Mouse (Mus musculus) lung, postnatal 0 days (tissue): ENCODE results near the gene Glyctk. TPM values are rescaled to one million over a fixed set of nuclear protein-coding genes. Genes with fewer than 3 reads are reported as not detected.
A peak's percentile ranks its signal among the peaks of the same experiment; 100 is the strongest.

Experiments
- ATAC-seq: fragments of 200-750 bp; cut with Nextera tagmentation; 2 replicates; pipeline ENCODE4 v1.8.0; 2017; ENCODE audit warnings: moderate library complexity
- DNase-seq: peaks from one replicate; pipeline ENCODE4 v3.0.0-alpha.2; 2016; ENCODE audit warnings: low spot score
- H3K27ac ChIP-seq: fragments of 300-500 bp; sonication (generic); 2 replicates; pipeline ENCODE4 v1.5.1; 2014; ENCODE audit warnings: antibody characterized with exemption, mild to moderate bottlenecking, low read length, mixed read lengths
- H3K27me3 ChIP-seq: fragments of 300-500 bp; sonication (generic); replicated peaks from 2 replicates; pipeline ENCODE4 v1.6.1; 2014; ENCODE audit warnings: low read length, mixed read lengths; ENCODE audit not compliant: insufficient read depth
- H3K36me3 ChIP-seq: fragments of 300-500 bp; sonication (generic); 2 replicates; pipeline ENCODE4 v1.6.1; 2014; ENCODE audit warnings: low read length, mixed read lengths; ENCODE audit not compliant: insufficient read depth
- H3K4me1 ChIP-seq: fragments of 300-500 bp; sonication (generic); 2 replicates; pipeline ENCODE4 v1.6.1; 2014; ENCODE audit warnings: antibody characterized with exemption, low read depth, low read length, mixed read lengths; ENCODE audit not compliant: insufficient read depth
- H3K4me2 ChIP-seq: fragments of 300-500 bp; sonication (generic); replicated peaks from 2 replicates; pipeline ENCODE4 v1.6.1; 2014; ENCODE audit warnings: low read depth, mild to moderate bottlenecking, low read length, moderate library complexity, mixed read lengths
- H3K4me3 ChIP-seq: fragments of 300-500 bp; sonication (generic); 2 replicates; pipeline ENCODE4 v1.5.1; 2014; ENCODE audit warnings: low read depth, low read length
- H3K9ac ChIP-seq: fragments of 300-500 bp; sonication (generic); replicated peaks from 2 replicates; pipeline ENCODE4 v1.6.1; 2014; ENCODE audit warnings: low read depth, mild to moderate bottlenecking
- H3K9me3 ChIP-seq: fragments of 300-500 bp; sonication (generic); 2 replicates; pipeline ENCODE4 v1.6.1; 2016; ENCODE audit warnings: low read length, mixed read lengths
- CTCF ChIP-seq: IDR thresholded peaks from 2 replicates; pipeline ENCODE4 v1.5.1; 2016; ENCODE audit warnings: antibody characterized with exemption, mild to moderate bottlenecking
- EP300 ChIP-seq: IDR thresholded peaks from 2 replicates; pipeline ENCODE4 v1.6.1; 2016; ENCODE audit warnings: antibody characterized with exemption, mild to moderate bottlenecking, control low read depth
- WGBS: fragments of 180-500 bp; shearing (Covaris S2); extraction: QIAGEN DNeasy Blood & Tissue Kit; methylation state at CpG from one replicate; pipeline ENCODE4 v1.1.7; 2014; 5-methylcytosine and 5-hydroxymethylcytosine counted together
- polyA plus RNA-seq: library from polyadenylated mRNA; unstranded; fragments of >200 nt; fragmentation: Nextera tagmentation; extraction: Ambion mirVana; gene quantifications from 2 replicates; pipeline ENCODE4 v1.2.1, GENCODE M21; 2015

The Glyctk gene
- polyA plus RNA-seq, 1 experiment from 2014 or later = 0.67 TPM

- DNase-seq (no peak), ATAC-seq (no peak)
- no peak overlapping the region for H3K9ac ChIP-seq
- H3K4me3 ChIP-seq = no peak overlapping the region
- H3K27ac ChIP-seq = no peak overlapping the region
- no peaks in the 10 kb centered on the region for H3K36me3 ChIP-seq
- TF ChIP-seq EP300 (no peak), CTCF (no peak)
- H3K27me3 ChIP-seq = no peaks in the 10 kb centered on the region
- H3K9me3 ChIP-seq = no peaks in the 10 kb centered on the region
- WGBS = 70% methylated on average over 2 of the region's 2 CpGs
- H3K4me1 ChIP-seq = no peaks in the 10 kb centered on the region
- H3K4me2 ChIP-seq = no peak overlapping the region
Observed at GRCm38 (mm10) chr9:106129072-106129471, 28.9 kb downstream of the Glyctk start.

DNA sequence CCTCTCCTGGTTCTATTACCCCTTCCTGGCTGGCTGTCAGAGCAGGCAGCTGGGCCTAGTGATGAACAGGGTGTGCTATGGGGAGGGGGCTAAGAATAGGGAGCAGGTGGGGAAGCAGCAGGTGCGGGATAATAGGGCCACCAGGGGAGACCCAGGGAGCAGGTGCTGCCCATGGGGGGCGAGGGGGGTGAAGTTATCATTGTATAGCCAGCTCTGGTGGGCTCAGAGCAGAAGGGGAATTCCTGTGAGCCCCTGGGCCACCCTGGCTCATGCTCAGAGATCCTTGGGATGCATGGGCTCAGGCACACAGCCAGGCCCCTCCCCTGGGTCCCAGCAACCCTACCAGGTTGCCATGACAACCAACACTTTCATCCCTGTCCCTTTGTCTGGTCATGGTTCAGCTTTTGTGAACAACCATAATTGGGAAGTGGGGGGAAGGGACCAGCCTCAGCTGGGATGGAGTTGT is 31.1 kb downstream of the Glyctk start:
- WGBS = 38% methylated on average over 1 of the region's 2 CpGs
- Histone ChIP-seq H3K27ac (no peak overlapping the region), H3K4me2 (no peak overlapping the region), H3K27me3 (no peaks in the 10 kb centered on the region), H3K9me3 (no peaks in the 10 kb centered on the region), H3K4me1 (no peaks in the 10 kb centered on the region), H3K36me3 (no peaks in the 10 kb centered on the region), H3K4me3 (no peak overlapping the region), H3K9ac (no peak overlapping the region)
- TF ChIP-seq CTCF (no peak), EP300 (no peak)
- no peak for ATAC-seq
- DNase-seq = no peak

GRCm38 (mm10) chr9:106123599-106123998 is 34.3 kb downstream of the Glyctk start:
- Histone ChIP-seq H3K4me2 (no peak overlapping the region), H3K4me3 (no peak overlapping the region), H3K9me3 (no peaks in the 10 kb centered on the region), H3K9ac (no peak overlapping the region), H3K36me3 (no peaks in the 10 kb centered on the region), H3K27ac (no peak overlapping the region), H3K27me3 (no peaks in the 10 kb centered on the region), H3K4me1 (no peaks in the 10 kb centered on the region)
- peak; percentile 75 for TF ChIP-seq CTCF
- TF ChIP-seq EP300 = no peak
- ATAC-seq = no peak
- DNase-seq = peak; percentile 50
- 48% methylated on average over 4 of the region's 4 CpGs for WGBS

DNA sequence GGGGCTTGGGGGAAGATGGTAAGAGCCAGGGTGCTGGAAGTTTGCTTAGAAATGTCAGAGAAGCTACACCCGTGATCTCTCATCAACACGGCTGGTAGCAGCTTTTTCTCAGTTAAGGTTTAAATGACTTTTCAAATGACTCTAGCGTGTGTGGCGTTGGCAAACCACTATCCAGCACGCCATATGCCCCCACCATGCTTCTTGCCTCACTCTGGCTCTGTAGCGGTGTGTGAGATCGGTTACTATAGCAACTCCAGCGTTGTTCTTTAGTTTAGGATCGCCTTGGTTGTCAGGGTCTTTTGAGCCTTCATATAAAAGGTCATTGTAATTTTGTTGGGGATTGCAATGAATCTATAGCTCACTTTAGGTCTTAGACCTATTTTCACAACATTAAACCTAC is 38.9 kb downstream of the Glyctk start:
- TF ChIP-seq EP300 (no peak), CTCF (no peak)
- ATAC-seq = no peak
- no peak overlapping the region for H3K4me2 ChIP-seq
- no peak overlapping the region for H3K27ac ChIP-seq
- H3K36me3 ChIP-seq = no peaks in the 10 kb centered on the region
- 71% methylated on average over 9 of the region's 9 CpGs for WGBS
- DNase-seq = no peak
- no peaks in the 10 kb centered on the region for H3K9me3 ChIP-seq
- H3K27me3 ChIP-seq = no peaks in the 10 kb centered on the region
- H3K4me1 ChIP-seq = no peaks in the 10 kb centered on the region
- no peak overlapping the region for H3K4me3 ChIP-seq
- H3K9ac ChIP-seq = no peak overlapping the region

- DNase-seq = no peak
- WGBS = 28% methylated on average over 13 of the region's 13 CpGs
- Histone ChIP-seq H3K27ac (no peak overlapping the region), H3K9ac (no peak overlapping the region), H3K9me3 (no peaks in the 10 kb centered on the region), H3K36me3 (no peaks in the 10 kb centered on the region), H3K4me1 (no peaks in the 10 kb centered on the region), H3K4me2 (no peak overlapping the region), H3K27me3 (no peaks in the 10 kb centered on the region), H3K4me3 (no peak overlapping the region)
- no peak for ATAC-seq
- TF ChIP-seq EP300 = no peak
- TF ChIP-seq CTCF = no peak
Observed at GRCm38 (mm10) chr9:106115801-106116424, 42.0 kb downstream of the Glyctk start.

GRCm38 (mm10) chr9:106112770-106113423 is 45.0 kb downstream of the Glyctk start:
- Histone ChIP-seq H3K9me3 (no peaks in the 10 kb centered on the region), H3K4me3 (no peak overlapping the region), H3K4me1 (no peaks in the 10 kb centered on the region), H3K27ac (no peak overlapping the region), H3K36me3 (no peaks in the 10 kb centered on the region), H3K4me2 (no peak overlapping the region), H3K9ac (no peak overlapping the region), H3K27me3 (no peaks in the 10 kb centered on the region)
- TF ChIP-seq CTCF = peak; percentile 92
- no peak for TF ChIP-seq EP300
- ATAC-seq = peak; percentile 28; the same call in 1 of the 2 replicates
- peak; percentile 82 for DNase-seq
- WGBS = 28% methylated on average over 10 of the region's 10 CpGs
